Mouse (Mus musculus) limb, embryonic 14.5 days (tissue): ENCODE measurements around the gene Apol9b. TPM values are rescaled to one million over a fixed set of nuclear protein-coding genes. Genes with fewer than 3 reads are reported as not detected.
"Not testable (repeated sequence)": the region's sequence is repeated elsewhere in the genome, so short reads cannot be mapped to it uniquely, and the experiment has no call there.

Experiments
- ATAC-seq: fragments of 200-750 bp; cut with Nextera tagmentation; 2 replicates; pipeline ENCODE4 v1.8.0; 2017; ENCODE audit warnings: low read depth, moderate number of reproducible peaks, moderate TSS enrichment; ENCODE audit not compliant: low FRiP score
- DNase-seq: peaks from one replicate; pipeline ENCODE4 v3.0.0-alpha.2; 2015; ENCODE audit warnings: low spot score
- H3K27ac ChIP-seq: fragments of 300-500 bp; sonication (generic); replicated peaks from 2 replicates; pipeline ENCODE4 v1.5.1; 2014; ENCODE audit warnings: low read depth, mild to moderate bottlenecking, low read length, moderate library complexity, mixed read lengths
- H3K27me3 ChIP-seq: fragments of 300-500 bp; sonication (generic); 2 replicates; pipeline ENCODE4 v1.6.1; 2014; ENCODE audit warnings: low read length, mixed read lengths; ENCODE audit not compliant: control insufficient read depth, insufficient read depth
- H3K36me3 ChIP-seq: fragments of 300-500 bp; sonication (generic); 2 replicates; pipeline ENCODE4 v1.6.1; 2014; ENCODE audit warnings: mild to moderate bottlenecking, low read length, moderate library complexity, mixed read lengths; ENCODE audit not compliant: control insufficient read depth, insufficient read depth
- H3K4me1 ChIP-seq: fragments of 300-500 bp; sonication (generic); 2 replicates; pipeline ENCODE4 v1.6.1; 2014; ENCODE audit warnings: antibody characterized with exemption, low read length, mixed read lengths; ENCODE audit not compliant: control insufficient read depth, insufficient read depth
- H3K4me2 ChIP-seq: fragments of 300-500 bp; sonication (generic); replicated peaks from 2 replicates; pipeline ENCODE4 v1.6.1; 2014; ENCODE audit warnings: low read depth, mild to moderate bottlenecking, low read length, moderate library complexity; ENCODE audit not compliant: severe bottlenecking
- H3K4me3 ChIP-seq: fragments of 300-500 bp; sonication (generic); replicated peaks from 2 replicates; pipeline ENCODE4 v1.5.1; 2014; ENCODE audit warnings: low read length
- H3K9ac ChIP-seq: fragments of 300-500 bp; sonication (generic); 2 replicates; pipeline ENCODE4 v1.6.1; 2014; ENCODE audit warnings: mild to moderate bottlenecking, low read depth, low read length, moderate library complexity; ENCODE audit not compliant: severe bottlenecking
- H3K9me3 ChIP-seq: fragments of 300-500 bp; sonication (generic); 2 replicates; pipeline ENCODE4 v1.6.1; 2016; ENCODE audit warnings: low read length; ENCODE audit not compliant: control insufficient read depth
- POLR2A ChIP-seq: fragments of 200-500 bp; IDR thresholded peaks from 2 replicates; pipeline ENCODE4 v1.8.0; 2012; ENCODE audit warnings: inconsistent platforms, mild to moderate bottlenecking, moderate library complexity, borderline replicate concordance; ENCODE audit not compliant: insufficient read depth, insufficient read length; ENCODE audit errors: extremely low read depth
- WGBS: fragments of 180-500 bp; shearing (Covaris S2); extraction: QIAGEN DNeasy Blood & Tissue Kit; methylation state at CpG from one replicate; pipeline ENCODE4 v1.1.7; 2014; 5-methylcytosine and 5-hydroxymethylcytosine counted together
- polyA plus RNA-seq, 2 experiments: library from polyadenylated mRNA; depleted of rRNA in 1 of 2; stranded (reverse) in 1 of 2; unstranded in 1 of 2; fragments of >200 nt; fragmentation: Nextera tagmentation in 1 of 2; extraction: Ambion mirVana in 1 of 2; gene quantifications; 2 replicates each; pipeline versions ENCODE4 v1.2.1 to v1.2.3; 2012 to 2014

The Apol9b gene
- polyA plus RNA-seq, 2 experiments, result 0.09 TPM; not detected in 1

- H3K4me2 ChIP-seq, H3K9me3 ChIP-seq, H3K4me3 ChIP-seq, H3K4me1 ChIP-seq, H3K9ac ChIP-seq, H3K27ac ChIP-seq, H3K27me3 ChIP-seq, DNase-seq, ATAC-seq, H3K36me3 ChIP-seq: not testable (repeated sequence)
- WGBS, result 71% methylated on average over 4 of the region's 4 CpGs
Observed at GRCm38 (mm10) chr15:77733903-77734302, 5.1 kb downstream of the Apol9b start.

- H3K9me3 ChIP-seq, result no peaks in the 10 kb centered on the region
- H3K27me3 ChIP-seq, result no peaks in the 10 kb centered on the region
- no peaks in the 10 kb centered on the region for H3K4me1 ChIP-seq
- no peak overlapping the region for H3K27ac ChIP-seq
- WGBS, result 77% methylated on average over 9 of the region's 9 CpGs
- no peaks in the 10 kb centered on the region for H3K36me3 ChIP-seq
- H3K9ac ChIP-seq, result no peak overlapping the region
- no peak for TF ChIP-seq POLR2A
- ATAC-seq (no peak), DNase-seq (no peak)
- no peak overlapping the region for H3K4me3 ChIP-seq
- no peak overlapping the region for H3K4me2 ChIP-seq
Observed at GRCm38 (mm10) chr15:77740511-77741297, 11.9 kb downstream of the Apol9b start.

GRCm38 (mm10) chr15:77741556-77741955 lies 12.7 kb downstream of the Apol9b start:
- not testable (repeated sequence) for H3K36me3 ChIP-seq

GRCm38 (mm10) chr15:77744632-77745031 lies 15.8 kb downstream of the Apol9b start:
- no peaks in the 10 kb centered on the region for H3K4me1 ChIP-seq
- H3K4me2 ChIP-seq, result no peak overlapping the region
- H3K27ac ChIP-seq, result no peak overlapping the region
- no peaks in the 10 kb centered on the region; the same call in 1 of the 2 replicates for H3K9me3 ChIP-seq
- WGBS, result 43% methylated on average over 5 of the region's 5 CpGs
- H3K9ac ChIP-seq, result no peak overlapping the region
- no peak overlapping the region for H3K4me3 ChIP-seq
- DNase-seq (no peak), ATAC-seq (no peak)
- no peak for TF ChIP-seq POLR2A
- no peaks in the 10 kb centered on the region for H3K36me3 ChIP-seq
- no peaks in the 10 kb centered on the region for H3K27me3 ChIP-seq

More at GRCm38 (mm10) chr15:77741556-77741955, 12.7 kb downstream of the Apol9b start:
- H3K9ac ChIP-seq, H3K27me3 ChIP-seq, H3K4me2 ChIP-seq, DNase-seq, H3K4me3 ChIP-seq, ATAC-seq, H3K4me1 ChIP-seq, H3K9me3 ChIP-seq, H3K27ac ChIP-seq: not testable (repeated sequence)
- 80% methylated on average over 6 of the region's 6 CpGs for WGBS

- no peaks in the 10 kb centered on the region for H3K36me3 ChIP-seq
- H3K9ac ChIP-seq, result no peak overlapping the region
- no peak for DNase-seq
- no peak overlapping the region for H3K4me3 ChIP-seq
- ATAC-seq, result no peak
- no peaks in the 10 kb centered on the region for H3K27me3 ChIP-seq
- no peak for TF ChIP-seq POLR2A
- H3K27ac ChIP-seq, result no peak overlapping the region
- H3K4me1 ChIP-seq, result no peaks in the 10 kb centered on the region
- no peak overlapping the region for H3K4me2 ChIP-seq
- H3K9me3 ChIP-seq, result no peaks in the 10 kb centered on the region; the same call in 1 of the 2 replicates
Observed at GRCm38 (mm10) chr15:77745081-77745480, 16.2 kb downstream of the Apol9b start.
